In genomic region chr16:25532519-25533205, GRCm38 (mm10) we compare ENCODE assay signal across 14 mouse cellular contexts.
DNase-seq lines count a peak whose midpoint lies in the region; ATAC-seq and TF ChIP-seq lines count a peak whose summit lies in the region.
"Had no signal": no experiment of that assay in that cellular context is flagged by ENCODE, and none has a peak within 500 bp of the region (broad histone marks: within the 10 kb centered on the region; RNA-seq: fewer than 3 reads in every experiment).

No protein-coding gene starts in this region.

- no peak overlapping the region; the same call in 1 of the 2 replicates for H3K27ac ChIP-seq in cerebellum, adult 2 months (ENCODE audit: insufficient read depth, low read length)
- no peak overlapping the region for H3K27ac ChIP-seq in hindbrain, embryonic 15.5 days (replicated peaks)
- H3K27ac ChIP-seq in hindbrain, embryonic 13.5 days: no peak overlapping the region
- no peak overlapping the region for H3K27ac ChIP-seq in midbrain, postnatal 0 days (ENCODE audit: low read depth, low read length)
- H3K27ac ChIP-seq in midbrain, embryonic 10.5 days (replicated peaks): no peak overlapping the region
- no peak overlapping the region for H3K27ac ChIP-seq in forebrain, postnatal 0 days (ENCODE audit: low read depth, low read length)
- H3K27ac ChIP-seq: heart, embryonic 10.5 days; limb, embryonic 13.5 days; liver, embryonic 14.5 days; neural tube, embryonic 13.5 days; stomach, embryonic 15.5 days had no signal

- no peak for TF ChIP-seq CTCF in cerebellum, adult 2 months (IDR thresholded peaks at IDR 0.05; ENCODE audit: borderline replicate concordance, insufficient read depth, low read depth, low read length)
- no peak for TF ChIP-seq CTCF in midbrain, postnatal 0 days (IDR thresholded peaks at IDR 0.05)
- TF ChIP-seq CTCF in forebrain, postnatal 0 days (IDR thresholded peaks at IDR 0.05; ENCODE audit: low read depth): no peak

- TF ChIP-seq POLR2A in cerebellum, adult 2 months (IDR thresholded peaks at IDR 0.05; ENCODE audit: borderline replicate concordance, insufficient read depth, low read length): no peak

- no peaks in the 10 kb centered on the region for H3K4me1 ChIP-seq in cerebellum, adult 2 months (ENCODE audit: control insufficient read depth, insufficient read depth, low read length)
- no peaks in the 10 kb centered on the region for H3K4me1 ChIP-seq in hindbrain, embryonic 15.5 days (replicated peaks)
- H3K4me1 ChIP-seq in hindbrain, embryonic 13.5 days (replicated peaks): no peaks in the 10 kb centered on the region
- H3K4me1 ChIP-seq in midbrain, postnatal 0 days (ENCODE audit: insufficient read depth, low read length): no peaks in the 10 kb centered on the region
- H3K4me1 ChIP-seq in midbrain, embryonic 10.5 days: no peaks in the 10 kb centered on the region
- H3K4me1 ChIP-seq in forebrain, postnatal 0 days (ENCODE audit: insufficient read depth): no peaks in the 10 kb centered on the region
- H3K4me1 ChIP-seq: heart, embryonic 10.5 days; limb, embryonic 13.5 days; neural tube, embryonic 13.5 days; stomach, embryonic 15.5 days had no signal

- H3K9ac ChIP-seq in hindbrain, embryonic 15.5 days: no peak overlapping the region
- no peak overlapping the region for H3K9ac ChIP-seq in hindbrain, embryonic 13.5 days
- no peak overlapping the region for H3K9ac ChIP-seq in midbrain, postnatal 0 days (replicated peaks; ENCODE audit: low read length, poor library complexity, severe bottlenecking)
- H3K9ac ChIP-seq in forebrain, postnatal 0 days: no peak overlapping the region
- H3K9ac ChIP-seq: limb, embryonic 13.5 days; liver, embryonic 14.5 days; neural tube, embryonic 13.5 days; stomach, embryonic 15.5 days had no signal

- no peak overlapping the region for H3K4me2 ChIP-seq in hindbrain, embryonic 15.5 days
- H3K4me2 ChIP-seq in hindbrain, embryonic 13.5 days: no peak overlapping the region
- H3K4me2 ChIP-seq in midbrain, postnatal 0 days (ENCODE audit: low read depth, low read length, poor library complexity, severe bottlenecking): no peak overlapping the region
- H3K4me2 ChIP-seq in forebrain, postnatal 0 days (ENCODE audit: low read depth): no peak overlapping the region
- H3K4me2 ChIP-seq: limb, embryonic 13.5 days; neural tube, embryonic 13.5 days; stomach, embryonic 15.5 days had no signal

- peak; percentile 13 for DNase-seq in cerebellum, adult 9-10 months
- DNase-seq in cerebellum, adult 2 months: no peak
- peak; percentile 50 for DNase-seq in midbrain, postnatal 0 days (ENCODE audit: low spot score)
- no peak for DNase-seq in midbrain, embryonic 10.5 days (ENCODE audit: low spot score)
- DNase-seq in forebrain, postnatal 0 days: peak; percentile 9
- DNase-seq in T-cell, adult 2 months (ENCODE audit: low spot score): no peak

- peak; percentile 56 for ATAC-seq in hindbrain, embryonic 15.5 days (ENCODE audit: low FRiP score, low read depth)
- no peak for ATAC-seq in hindbrain, embryonic 13.5 days (ENCODE audit: low FRiP score)
- no peak for ATAC-seq in midbrain, postnatal 0 days (ENCODE audit: low FRiP score)
- no peak for ATAC-seq in forebrain, postnatal 0 days

- no peak overlapping the region for H3K4me3 ChIP-seq in cerebellum, adult 2 months (replicated peaks; ENCODE audit: insufficient read depth, low read depth, low read length)
- H3K4me3 ChIP-seq in hindbrain, embryonic 15.5 days: no peak overlapping the region
- no peak overlapping the region for H3K4me3 ChIP-seq in hindbrain, embryonic 13.5 days
- H3K4me3 ChIP-seq in midbrain, postnatal 0 days (ENCODE audit: low read depth, low read length): no peak overlapping the region
- no peak overlapping the region for H3K4me3 ChIP-seq in midbrain, embryonic 10.5 days
- H3K4me3 ChIP-seq in forebrain, postnatal 0 days (ENCODE audit: low read depth, low read length): no peak overlapping the region
- H3K4me3 ChIP-seq: heart, embryonic 10.5 days; limb, embryonic 13.5 days; neural tube, embryonic 13.5 days; stomach, embryonic 15.5 days had no signal

- 64% methylated on average over 3 of the region's 3 CpGs for WGBS in cerebellum, adult 2 months
- 86% methylated on average over 3 of the region's 3 CpGs for WGBS in hindbrain, embryonic 15.5 days
- whole genome bisulfite sequencing in hindbrain, embryonic 13.5 days: 89% methylated on average over 3 of the region's 3 CpGs
- WGBS in midbrain, postnatal 0 days: 73% methylated on average over 3 of the region's 3 CpGs
- WGBS in midbrain, embryonic 10.5 days: 88% methylated on average over 3 of the region's 3 CpGs
- whole genome bisulfite sequencing in forebrain, postnatal 0 days: 63% methylated on average over 3 of the region's 3 CpGs

- H3K27me3 ChIP-seq in cerebellum, adult 2 months (ENCODE audit: control insufficient read depth, insufficient read depth, low read length): no peaks in the 10 kb centered on the region
- H3K27me3 ChIP-seq in hindbrain, embryonic 15.5 days: no peaks in the 10 kb centered on the region
- H3K27me3 ChIP-seq in hindbrain, embryonic 13.5 days: no peaks in the 10 kb centered on the region
- H3K27me3 ChIP-seq in midbrain, postnatal 0 days (ENCODE audit: insufficient read depth, low read length): no peaks in the 10 kb centered on the region
- no peaks in the 10 kb centered on the region for H3K27me3 ChIP-seq in midbrain, embryonic 10.5 days (ENCODE audit: low read depth, poor library complexity, severe bottlenecking)
- no peaks in the 10 kb centered on the region for H3K27me3 ChIP-seq in forebrain, postnatal 0 days (ENCODE audit: insufficient read depth, low read length)
- H3K27me3 ChIP-seq: CH12.LX; limb, embryonic 13.5 days; neural tube, embryonic 13.5 days; stomach, embryonic 15.5 days had no signal

- H3K9me3 ChIP-seq in hindbrain, embryonic 15.5 days: no peaks in the 10 kb centered on the region
- H3K9me3 ChIP-seq in hindbrain, embryonic 13.5 days: no peaks in the 10 kb centered on the region
- no peaks in the 10 kb centered on the region for H3K9me3 ChIP-seq in midbrain, postnatal 0 days (ENCODE audit: low read length)
- no peaks in the 10 kb centered on the region for H3K9me3 ChIP-seq in midbrain, embryonic 10.5 days (replicated peaks)
- H3K9me3 ChIP-seq in forebrain, postnatal 0 days (ENCODE audit: low read length): no peaks in the 10 kb centered on the region
- H3K9me3 ChIP-seq: heart, embryonic 10.5 days; limb, embryonic 13.5 days; neural tube, embryonic 13.5 days; stomach, embryonic 15.5 days had no signal

- no peaks in the 10 kb centered on the region for H3K36me3 ChIP-seq in hindbrain, embryonic 15.5 days
- H3K36me3 ChIP-seq in hindbrain, embryonic 13.5 days: no peaks in the 10 kb centered on the region
- H3K36me3 ChIP-seq in midbrain, postnatal 0 days (ENCODE audit: insufficient read depth, low read length): no peaks in the 10 kb centered on the region
- H3K36me3 ChIP-seq in midbrain, embryonic 10.5 days: no peaks in the 10 kb centered on the region
- no peaks in the 10 kb centered on the region for H3K36me3 ChIP-seq in forebrain, postnatal 0 days (ENCODE audit: insufficient read depth)
- H3K36me3 ChIP-seq: heart, embryonic 10.5 days; limb, embryonic 13.5 days; neural tube, embryonic 13.5 days; stomach, embryonic 15.5 days had no signal

Comparison
In these comparisons a context has a peak if more than half of its experiments do, and no peak if none do; other contexts are left out.
1. DNase-seq: peak in cerebellum, adult 9-10 months (single experiment), midbrain, postnatal 0 days (single experiment) and forebrain, postnatal 0 days (single experiment); none in cerebellum, adult 2 months (0 of 2), midbrain, embryonic 10.5 days (single experiment) and T-cell, adult 2 months (single experiment).